Mouse (Mus musculus) hindbrain, embryonic 10.5 days (tissue): ENCODE measurements at regions not wholly inside any gene's neighbourhood (a gene's known extent, or its start where the extent isn't known, plus 50 kb on each side); places are given as distances from the start of the nearest gene placed in this dataset.
"Not testable (repeated sequence)": the region's sequence is repeated elsewhere in the genome, so short reads cannot be mapped to it uniquely, and the experiment has no call there.

Experiments used
- DNase-seq: peaks from one replicate; pipeline ENCODE4 v3.0.0-alpha.2; 2017; ENCODE audit warnings: low spot score
- H3K27ac ChIP-seq: fragments of 300-500 bp; sonication (generic); 2 replicates; pipeline ENCODE4 v1.5.1; 2016; ENCODE audit warnings: mild to moderate bottlenecking, moderate library complexity
- H3K27me3 ChIP-seq: fragments of 300-500 bp; sonication (generic); 2 replicates; pipeline ENCODE4 v1.6.1; 2016; ENCODE audit warnings: mild to moderate bottlenecking; ENCODE audit not compliant: poor library complexity, insufficient read depth, severe bottlenecking
- H3K36me3 ChIP-seq: fragments of 300-500 bp; sonication (generic); 2 replicates; pipeline ENCODE4 v1.6.1; 2016; ENCODE audit warnings: mild to moderate bottlenecking, moderate library complexity
- H3K4me1 ChIP-seq: fragments of 300-500 bp; sonication (generic); replicated peaks from 2 replicates; pipeline ENCODE4 v1.6.1; 2016; ENCODE audit warnings: mild to moderate bottlenecking
- H3K4me3 ChIP-seq: fragments of 300-500 bp; sonication (generic); 2 replicates; pipeline ENCODE4 v1.5.1; 2016; ENCODE audit warnings: mild to moderate bottlenecking, moderate library complexity
- H3K9me3 ChIP-seq: fragments of 300-500 bp; sonication (generic); 2 replicates; pipeline ENCODE4 v1.6.1; 2016; ENCODE audit warnings: mild to moderate bottlenecking, moderate library complexity
- WGBS: fragments of 180-500 bp; shearing (Covaris S2); methylation state at CpG from one replicate; pipeline ENCODE4 v1.1.7; 2016; 5-methylcytosine and 5-hydroxymethylcytosine counted together

GRCm38 (mm10) chr1:98665584-98665983 is 244.7 kb downstream of the Slco6d1 start:
- Histone ChIP-seq H3K27ac (no peak overlapping the region), H3K27me3 (no peaks in the 10 kb centered on the region), H3K36me3 (no peaks in the 10 kb centered on the region), H3K4me3 (no peak overlapping the region), H3K9me3 (no peaks in the 10 kb centered on the region), H3K4me1 (no peaks in the 10 kb centered on the region)
- no peak for DNase-seq
- WGBS = 87% methylated on average over 2 of the region's 2 CpGs

GRCm38 (mm10) chr1:98667426-98667825 is 246.5 kb downstream of the Slco6d1 start:
- H3K4me3 ChIP-seq, H3K9me3 ChIP-seq, H3K27me3 ChIP-seq, H3K36me3 ChIP-seq, H3K27ac ChIP-seq, H3K4me1 ChIP-seq, DNase-seq: not testable (repeated sequence)
- 85% methylated on average over 2 of the region's 2 CpGs for WGBS

GRCm38 (mm10) chr1:98667887-98668286 is 247.0 kb downstream of the Slco6d1 start:
- WGBS = 84% methylated on average over 1 of the region's 1 CpGs
- no peak for DNase-seq
- no peaks in the 10 kb centered on the region for H3K27me3 ChIP-seq

GRCm38 (mm10) chr1:98668595-98668994 is 247.7 kb downstream of the Slco6d1 start:
- Histone ChIP-seq H3K27me3 (no peaks in the 10 kb centered on the region), H3K4me1 (no peaks in the 10 kb centered on the region), H3K9me3 (no peaks in the 10 kb centered on the region), H3K36me3 (no peaks in the 10 kb centered on the region), H3K4me3 (no peak overlapping the region), H3K27ac (no peak overlapping the region)
- 30% methylated on average over 2 of the region's 2 CpGs for WGBS
- peak; percentile 6 for DNase-seq

More at GRCm38 (mm10) chr1:98667887-98668286, 247.0 kb downstream of the Slco6d1 start:
- Histone ChIP-seq H3K9me3 (no peaks in the 10 kb centered on the region), H3K4me1 (no peaks in the 10 kb centered on the region), H3K36me3 (no peaks in the 10 kb centered on the region), H3K4me3 (no peak overlapping the region), H3K27ac (no peak overlapping the region)

GRCm38 (mm10) chr1:98678686-98679085 is 257.8 kb downstream of the Slco6d1 start:
- DNase-seq = no peak
- Histone ChIP-seq H3K4me1 (no peaks in the 10 kb centered on the region), H3K27ac (no peak overlapping the region), H3K36me3 (no peaks in the 10 kb centered on the region), H3K4me3 (no peak overlapping the region), H3K9me3 (no peaks in the 10 kb centered on the region), H3K27me3 (no peaks in the 10 kb centered on the region)
- WGBS = 89% methylated on average over 3 of the region's 3 CpGs

GRCm38 (mm10) chr1:98713809-98714208 is 292.9 kb downstream of the Slco6d1 start:
- no peak overlapping the region for H3K4me3 ChIP-seq
- DNase-seq = no peak
- WGBS = 89% methylated on average over 2 of the region's 2 CpGs
- no peaks in the 10 kb centered on the region for H3K27me3 ChIP-seq
- no peaks in the 10 kb centered on the region for H3K4me1 ChIP-seq
- H3K27ac ChIP-seq = no peak overlapping the region
- H3K36me3 ChIP-seq = no peaks in the 10 kb centered on the region
- no peaks in the 10 kb centered on the region for H3K9me3 ChIP-seq

GRCm38 (mm10) chr1:98714307-98714706 is 293.4 kb downstream of the Slco6d1 start:
- WGBS = 92% methylated on average over 1 of the region's 1 CpGs

GRCm38 (mm10) chr1:98720595-98720994 is 299.7 kb downstream of the Slco6d1 start:
- H3K27me3 ChIP-seq = no peaks in the 10 kb centered on the region
- DNase-seq = no peak
- H3K36me3 ChIP-seq = no peaks in the 10 kb centered on the region
- 92% methylated on average over 1 of the region's 1 CpGs for WGBS
- no peaks in the 10 kb centered on the region for H3K4me1 ChIP-seq
- no peaks in the 10 kb centered on the region for H3K9me3 ChIP-seq
- no peak overlapping the region for H3K27ac ChIP-seq
- H3K4me3 ChIP-seq = no peak overlapping the region

More at GRCm38 (mm10) chr1:98714307-98714706, 293.4 kb downstream of the Slco6d1 start:
- H3K4me1 ChIP-seq = no peaks in the 10 kb centered on the region
- no peaks in the 10 kb centered on the region for H3K27me3 ChIP-seq
- no peaks in the 10 kb centered on the region for H3K9me3 ChIP-seq
- DNase-seq = no peak
- no peak overlapping the region for H3K27ac ChIP-seq
- no peaks in the 10 kb centered on the region for H3K36me3 ChIP-seq
- H3K4me3 ChIP-seq = no peak overlapping the region

GRCm38 (mm10) chr1:98727354-98728015 is 306.6 kb downstream of the Slco6d1 start:
- Histone ChIP-seq H3K9me3 (no peaks in the 10 kb centered on the region), H3K4me1 (no peaks in the 10 kb centered on the region), H3K4me3 (no peak overlapping the region), H3K27me3 (no peaks in the 10 kb centered on the region), H3K27ac (no peak overlapping the region), H3K36me3 (no peaks in the 10 kb centered on the region)
- 92% methylated on average over 3 of the region's 3 CpGs for WGBS
- no peak for DNase-seq

- no peak overlapping the region for H3K27ac ChIP-seq
- H3K9me3 ChIP-seq = no peaks in the 10 kb centered on the region
- no peaks in the 10 kb centered on the region for H3K27me3 ChIP-seq
- H3K36me3 ChIP-seq = no peaks in the 10 kb centered on the region
- H3K4me1 ChIP-seq = no peaks in the 10 kb centered on the region
- H3K4me3 ChIP-seq = no peak overlapping the region
- 7% methylated on average over 2 of the region's 2 CpGs for WGBS
- DNase-seq = peak; percentile 34
Measured at GRCm38 (mm10) chr1:98748886-98749285, 328.0 kb downstream of the Slco6d1 start.

GRCm38 (mm10) chr1:98788528-98788927 is 367.6 kb downstream of the Slco6d1 start:
- WGBS = 88% methylated on average over 2 of the region's 2 CpGs
- Histone ChIP-seq H3K4me3 (no peak overlapping the region), H3K36me3 (no peaks in the 10 kb centered on the region), H3K9me3 (no peaks in the 10 kb centered on the region), H3K27ac (no peak overlapping the region), H3K4me1 (no peaks in the 10 kb centered on the region), H3K27me3 (no peaks in the 10 kb centered on the region)
- DNase-seq = no peak

- Histone ChIP-seq H3K9me3 (no peaks in the 10 kb centered on the region), H3K27me3 (no peaks in the 10 kb centered on the region), H3K4me3 (no peak overlapping the region), H3K4me1 (no peaks in the 10 kb centered on the region), H3K36me3 (no peaks in the 10 kb centered on the region), H3K27ac (no peak overlapping the region)
- WGBS = 95% methylated on average over 3 of the region's 3 CpGs
- no peak for DNase-seq
Measured at GRCm38 (mm10) chr1:98793320-98793719, 372.4 kb downstream of the Slco6d1 start.

GRCm38 (mm10) chr1:98812543-98812942 is 391.6 kb downstream of the Slco6d1 start:
- no peak overlapping the region for H3K27ac ChIP-seq
- H3K9me3 ChIP-seq = no peaks in the 10 kb centered on the region
- no peak for DNase-seq
- no peaks in the 10 kb centered on the region for H3K4me1 ChIP-seq
- no peaks in the 10 kb centered on the region for H3K36me3 ChIP-seq
- no peak overlapping the region for H3K4me3 ChIP-seq
- H3K27me3 ChIP-seq = no peaks in the 10 kb centered on the region

GRCm38 (mm10) chr1:98813990-98814389 is 393.1 kb downstream of the Slco6d1 start:
- 93% methylated on average over 2 of the region's 2 CpGs for WGBS
- Histone ChIP-seq H3K4me1 (no peaks in the 10 kb centered on the region), H3K4me3 (no peak overlapping the region)

More at GRCm38 (mm10) chr1:98813990-98814389, 393.1 kb downstream of the Slco6d1 start:
- Histone ChIP-seq H3K36me3 (no peaks in the 10 kb centered on the region), H3K27me3 (no peaks in the 10 kb centered on the region), H3K27ac (no peak overlapping the region), H3K9me3 (no peaks in the 10 kb centered on the region)
- DNase-seq = no peak
